Mouse (Mus musculus) MEL (cell line): ENCODE data around the gene Stk38l.

Experiments used
- CTCF ChIP-seq, 3 experiments: IDR thresholded peaks in 2 of 3; conservative IDR thresholded peaks in 1 of 3; 2 replicates each; pipeline ENCODE4 v1.5.1; 2011 to 2012; ENCODE audit warnings: low read length in 3 of 3, low read depth in 2 of 3, mild to moderate bottlenecking in 2 of 3, improper control_type of control experiment in 1 of 3, inconsistent platforms in 1 of 3, mixed read lengths in 1 of 3, moderate library complexity in 1 of 3; ENCODE audit not compliant: control insufficient read depth in 1 of 3, insufficient read depth in 1 of 3, poor library complexity in 1 of 3, severe bottlenecking in 1 of 3
- MAX ChIP-seq: IDR thresholded peaks from 2 replicates; pipeline ENCODE4 v1.6.1; 2011; ENCODE audit warnings: low read length, improper control_type of control experiment
- POLR2A ChIP-seq, 2 experiments: IDR thresholded peaks; 2 replicates each; pipeline ENCODE4 v1.6.1; 2011 to 2012; ENCODE audit warnings: low read length in 2 of 2, mild to moderate bottlenecking in 2 of 2, control low read depth in 1 of 2, improper control_type of control experiment in 1 of 2, low read depth in 1 of 2, moderate library complexity in 1 of 2; ENCODE audit not compliant: control insufficient read depth in 1 of 2, insufficient read depth in 1 of 2, poor library complexity in 1 of 2
- RAD21 ChIP-seq: IDR thresholded peaks from 2 replicates; pipeline ENCODE4 v1.6.1; 2011; ENCODE audit warnings: mild to moderate bottlenecking, low read depth, low read length, improper control_type of control experiment

DNA sequence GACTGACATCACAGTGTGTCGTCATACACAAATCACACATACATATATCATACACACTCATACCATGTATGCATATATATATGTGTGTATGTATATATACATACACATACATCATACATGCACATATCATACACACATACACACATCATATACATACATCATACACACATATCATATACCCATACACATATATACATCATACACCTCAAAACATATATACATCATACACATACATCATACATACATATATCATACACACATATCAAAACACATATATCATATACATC, 100.6 kb downstream of the Stk38l start:
- TF ChIP-seq RAD21: no peak
- TF ChIP-seq CTCF (IDR thresholded peaks at IDR 0.05 in 2 of 3, conservative IDR thresholded peaks at IDR 0.05 in 1 of 3; ENCODE audit: control insufficient read depth in 1 of 3, insufficient read depth in 1 of 3, low read depth in 2 of 3, low read length in 3 of 3, poor library complexity in 1 of 3, severe bottlenecking in 1 of 3): no peak
- no peak for TF ChIP-seq MAX
- TF ChIP-seq POLR2A (IDR thresholded peaks at IDR 0.05; ENCODE audit: control insufficient read depth in 1 of 2, insufficient read depth in 1 of 2, low read depth in 1 of 2, low read length in 2 of 2, poor library complexity in 1 of 2): no peak
